Mouse (Mus musculus) fat pad, adult 2 months (tissue): ENCODE measurements around the gene 4930578G10Rik.
"Not testable (repeated sequence)": the region's sequence is repeated elsewhere in the genome, so short reads cannot be mapped to it uniquely, and the experiment has no call there.

ENCODE experiments used
- DNase-seq: peaks from one replicate; pipeline ENCODE4 v3.0.0-alpha.2; 2011; ENCODE audit warnings: low read depth, low spot score; ENCODE audit errors: extremely low read depth

Gene 4930578G10Rik

GRCm38 (mm10) chr4:42735245-42735644 lies at the start of gene 4930578G10Rik:
Gene 4930578G10Rik, plus strand, starts transcription at chr4:42735545.
- DNase-seq, result not testable (repeated sequence)

- not testable (repeated sequence) for DNase-seq
Measured at GRCm38 (mm10) chr4:42756477-42756876, 21.1 kb downstream of the 4930578G10Rik start, which contains the start of gene Ccl19. Gene Ccl19, minus strand, starts transcription at chr4:42756577.

GRCm38 (mm10) chr4:42773893-42774292 lies 38.5 kb downstream of the 4930578G10Rik start, which contains the start of gene Ccl21a:
Gene Ccl21a, minus strand, starts transcription at chr4:42773993.
- DNase-seq, result not testable (repeated sequence)

DNA sequence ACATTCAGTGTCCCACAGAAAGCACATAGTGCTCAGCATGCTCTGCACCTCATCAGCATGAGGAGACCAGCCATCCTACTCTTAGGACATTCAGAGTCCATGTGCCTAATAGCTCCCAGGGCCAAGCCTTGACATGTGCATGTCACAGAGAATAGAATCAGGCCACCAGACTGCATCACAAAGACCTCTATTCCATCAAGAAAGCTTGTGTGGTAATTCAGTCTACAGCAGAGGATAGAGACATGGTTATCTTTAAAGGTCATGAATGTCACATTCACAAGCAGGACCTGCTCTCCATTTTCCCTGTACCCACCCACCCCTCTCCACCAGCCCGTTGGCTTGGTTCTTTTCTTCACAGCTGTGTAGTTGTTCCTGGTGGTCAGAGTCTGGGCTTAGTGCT lies 118.4 kb downstream of the 4930578G10Rik start, which contains the start of gene Fam205a1:
TSS of gene Fam205a1 (minus strand) at position 101 of the 400 bp plus-strand sequence.
- DNase-seq, result not testable (repeated sequence)

DNA sequence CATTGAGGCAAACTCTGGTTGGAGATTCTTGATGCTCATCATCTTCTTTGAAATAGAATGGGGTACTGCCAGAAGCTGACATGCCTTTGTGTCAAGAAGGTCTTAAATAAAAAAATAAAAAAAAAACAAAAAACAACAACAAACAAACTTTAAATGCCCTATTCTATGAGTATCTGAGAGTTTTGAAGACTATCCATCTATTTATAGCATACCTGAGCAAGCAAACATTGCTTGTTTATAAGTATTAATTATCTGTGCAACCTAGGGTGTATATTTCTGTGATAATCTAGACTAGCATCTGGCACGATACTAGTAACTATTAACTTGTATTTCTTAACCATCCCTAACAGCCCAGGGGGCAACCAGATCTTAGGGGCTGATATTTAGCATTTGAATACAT lies 121.3 kb downstream of the 4930578G10Rik start, which contains the start of gene Gm12394:
TSS of gene Gm12394 (minus strand) at position 101 of the 400 bp plus-strand sequence.
- not testable (repeated sequence) for DNase-seq

- not testable (repeated sequence) for DNase-seq
Measured at GRCm38 (mm10) chr4:42860483-42860882, 125.1 kb downstream of the 4930578G10Rik start.

DNA sequence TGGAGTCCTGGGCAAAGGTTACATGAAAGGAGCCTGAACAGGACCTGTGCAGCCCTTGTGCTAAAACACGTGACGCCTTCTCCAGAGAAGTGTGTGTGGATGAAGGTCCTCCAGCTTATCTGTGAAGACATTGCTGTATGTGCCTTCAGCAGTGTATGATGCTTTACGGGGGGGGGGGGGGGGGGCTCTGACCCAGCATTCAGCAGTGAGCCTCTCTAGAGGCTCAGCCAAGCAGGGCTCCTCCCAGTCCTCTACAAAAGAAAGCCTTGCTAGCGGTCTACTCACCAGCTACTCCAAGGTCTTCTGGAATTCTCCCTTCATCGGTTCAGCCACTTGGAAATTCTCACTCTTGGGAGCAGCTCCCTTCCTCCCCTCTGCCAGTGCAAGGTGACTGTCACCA lies 128.1 kb downstream of the 4930578G10Rik start:
- not testable (repeated sequence) for DNase-seq

- DNase-seq, result no peak
Measured at GRCm38 (mm10) chr4:42867390-42867789, 132.0 kb downstream of the 4930578G10Rik start.

GRCm38 (mm10) chr4:42868193-42868592 lies 132.8 kb downstream of the 4930578G10Rik start:
- no peak for DNase-seq

GRCm38 (mm10) chr4:42870748-42871147 lies 135.4 kb downstream of the 4930578G10Rik start:
- DNase-seq, result no peak

GRCm38 (mm10) chr4:42872151-42872550 lies 136.8 kb downstream of the 4930578G10Rik start:
- no peak for DNase-seq

DNA sequence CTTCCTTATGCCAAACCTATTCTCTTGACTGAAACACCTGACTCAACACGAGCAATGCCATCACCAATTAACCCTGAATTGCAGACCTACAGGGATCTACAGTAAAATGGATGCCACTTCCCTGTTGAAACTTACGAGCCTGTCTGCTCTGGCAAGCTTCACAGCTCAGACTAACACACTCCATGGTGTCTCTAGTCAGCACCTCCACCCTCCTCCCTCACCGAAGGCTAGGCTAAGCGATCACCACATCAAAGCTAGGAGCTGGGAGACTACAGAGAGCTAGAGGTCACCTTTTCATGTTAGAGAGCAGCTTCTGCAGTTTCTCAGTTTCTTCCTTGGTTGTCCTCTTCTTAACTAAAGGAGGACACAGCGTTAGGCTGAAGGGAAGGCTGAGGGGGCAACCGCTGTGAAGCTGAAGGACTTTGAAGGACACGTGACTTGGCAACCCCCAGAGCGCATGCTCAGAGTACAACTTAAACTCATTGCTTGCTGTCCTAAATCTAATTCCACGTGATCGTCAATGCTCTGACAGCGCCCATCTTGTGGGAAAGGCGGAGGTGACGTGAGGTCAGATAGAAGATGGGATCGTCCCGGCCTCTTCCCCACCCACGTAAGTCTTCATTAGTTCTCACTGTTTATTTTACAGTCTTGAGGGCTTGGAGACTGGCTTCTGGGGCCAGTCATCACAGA lies 137.5 kb downstream of the 4930578G10Rik start:
- DNase-seq, result no peak

- DNase-seq, result no peak
Measured at GRCm38 (mm10) chr4:42874134-42874533, 138.8 kb downstream of the 4930578G10Rik start, which contains the start of gene Fam205c. Gene Fam205c, minus strand, starts transcription at chr4:42874234.

GRCm38 (mm10) chr4:42876586-42877291 lies 141.4 kb downstream of the 4930578G10Rik start:
- no peak for DNase-seq

- DNase-seq, result no peak
Measured at GRCm38 (mm10) chr4:42877657-42878056, 142.3 kb downstream of the 4930578G10Rik start.

DNA sequence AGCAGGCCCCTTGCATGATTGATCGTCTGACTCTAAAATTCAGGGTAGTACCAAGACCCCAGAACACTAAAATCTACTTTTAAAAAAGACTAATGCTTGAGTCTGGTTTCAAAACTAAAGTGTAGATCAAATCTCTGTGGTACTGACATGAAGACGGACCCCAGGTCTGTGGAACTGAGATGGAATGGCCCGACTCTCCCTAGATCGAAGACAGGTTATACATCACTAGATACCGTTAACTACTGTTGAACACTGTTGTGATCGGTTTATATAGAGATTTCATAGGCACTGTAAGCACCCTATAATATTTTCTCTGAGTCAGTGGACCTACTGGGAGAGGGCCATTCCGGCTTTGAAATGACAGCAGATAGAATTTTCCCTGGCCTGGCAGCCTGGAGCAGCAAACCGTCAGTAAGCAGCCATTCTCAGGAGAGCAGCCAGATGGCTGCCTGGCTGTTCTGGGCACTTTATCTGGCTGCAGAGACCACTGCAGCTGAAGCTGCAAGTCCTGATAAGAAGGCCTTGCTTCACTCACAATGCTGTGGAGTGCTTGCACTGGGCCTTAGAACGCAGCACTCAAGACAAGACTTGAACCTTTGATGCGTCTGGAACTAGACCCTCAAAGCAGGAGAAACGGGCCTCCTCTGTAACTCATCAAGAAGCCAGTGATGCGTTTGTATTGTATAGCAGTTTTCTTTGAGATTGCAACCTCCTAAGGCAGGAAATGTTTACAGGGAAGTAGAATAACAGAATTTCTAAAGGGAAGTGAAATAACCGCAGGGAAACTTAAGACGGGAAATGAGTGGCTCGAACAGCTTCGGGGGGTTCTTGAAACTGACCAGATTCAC lies 144.7 kb downstream of the 4930578G10Rik start:
- DNase-seq, result no peak

DNA sequence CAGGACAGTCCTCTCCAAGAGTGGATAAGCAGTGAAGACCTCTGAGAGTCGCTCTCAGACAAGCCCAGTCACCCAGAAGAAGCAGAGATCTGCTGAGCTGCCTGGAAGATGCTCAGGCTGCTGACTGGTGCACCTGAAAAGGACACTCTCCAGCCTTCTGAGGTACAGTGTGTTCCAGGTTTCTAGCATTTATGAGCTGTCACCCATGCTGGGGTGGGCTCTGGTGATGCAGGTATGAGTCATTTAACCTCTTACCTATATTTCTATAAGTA lies 145.3 kb downstream of the 4930578G10Rik start:
- DNase-seq, result no peak

DNA sequence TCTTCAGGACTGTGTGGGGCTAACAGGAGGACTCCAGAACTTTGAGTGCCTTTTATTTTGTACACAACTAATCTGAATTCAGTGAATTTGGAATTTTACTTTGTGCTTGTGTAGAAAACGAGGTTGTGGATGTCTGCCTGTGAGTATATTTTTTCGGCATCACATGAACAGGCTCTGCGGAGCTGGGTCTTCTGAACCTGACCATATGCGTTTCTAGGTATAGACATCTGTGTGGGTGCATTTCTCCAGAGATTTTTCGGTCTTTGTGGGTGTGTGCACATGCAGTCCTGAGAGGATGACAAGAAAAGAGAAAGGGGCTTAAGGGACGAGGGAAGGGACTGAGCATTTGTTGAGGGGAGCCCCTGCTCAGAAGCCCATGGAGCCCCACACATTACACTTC lies 151.6 kb downstream of the 4930578G10Rik start:
- no peak for DNase-seq

GRCm38 (mm10) chr4:42888806-42889205 lies 153.5 kb downstream of the 4930578G10Rik start:
- DNase-seq, result no peak

DNA sequence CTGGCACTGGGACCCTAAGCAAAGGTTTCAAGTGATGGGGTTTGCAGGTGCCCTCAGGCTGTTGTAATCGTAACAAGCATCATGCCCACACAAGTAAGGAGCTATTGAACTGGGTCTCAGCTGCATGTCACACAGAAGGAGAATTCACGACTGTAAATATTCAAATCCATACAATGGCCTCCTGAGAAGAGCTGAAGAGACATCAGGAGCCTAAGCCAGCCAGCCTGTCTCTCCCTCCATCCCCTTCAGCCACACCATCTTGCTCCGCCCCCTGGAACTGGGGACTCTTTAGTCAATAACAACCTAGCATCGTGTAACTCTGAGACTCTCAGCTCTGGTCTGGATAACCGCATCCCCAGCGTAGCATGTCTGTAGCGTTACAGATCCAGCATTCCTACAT lies 155.8 kb downstream of the 4930578G10Rik start:
- no peak for DNase-seq

GRCm38 (mm10) chr4:42895118-42895517 lies 159.8 kb downstream of the 4930578G10Rik start:
- no peak for DNase-seq
